Mouse (Mus musculus): ENCODE results near the gene Prss32. TPM values are rescaled to one million over a fixed set of nuclear protein-coding genes. Genes with fewer than 3 reads are reported as not detected.

Prss32 gene
- not detected in 2 replicates for polyA plus RNA-seq (2015; fragmentation: Nextera tagmentation; extraction: Ambion mirVana)

GRCm38 (mm10) chr17:23843812-23844273 is at the start of gene Prss32, which contains the start of gene Prss41:
Gene Prss32, plus strand, starts transcription at chr17:23843855.
Gene Prss41, minus strand, starts transcription at chr17:23844172.

GRCm38 (mm10) chr17:23829064-23829619 is 14.5 kb upstream of the Prss32 start, which contains the start of gene Elob:
Gene Elob, minus strand, starts transcription at chr17:23829136.

GRCm38 (mm10) chr17:23836006-23836575 is 7.6 kb upstream of the Prss32 start, which contains the start of gene Prss33:
Gene Prss33, minus strand, starts transcription at chr17:23836056.

GRCm38 (mm10) chr17:23867756-23868155 is 24.1 kb downstream of the Prss32 start, which contains the start of gene Prss21:
Gene Prss21, plus strand, starts transcription at chr17:23868056.

GRCm38 (mm10) chr17:23880576-23880975 is 36.9 kb downstream of the Prss32 start, which contains the start of the genes Dcpp1 and Dcpp2:
Gene Dcpp1, plus strand, starts transcription at chr17:23880876.
Gene Dcpp2, plus strand, starts transcription at chr17:23880880.

Small RNA genes within 50 kb of the gene (microRNA-seq; reads per million reads assigned to microRNA genes)
- not detected for gene Mir5125 (ENCODE audit: borderline replicate concordance, insufficient number of aligned reads)

Other genes starting within 250 kb of the Prss32 start
- gene Zfp13, start 244.4 kb upstream of the Prss32 start, polyA plus RNA-seq (2015; fragmentation: Nextera tagmentation; extraction: Ambion mirVana) = 10.3 and 13.2 TPM in 2 replicates
- not detected in 2 replicates for gene Zscan10, start 243.0 kb upstream of the Prss32 start, polyA plus RNA-seq (2015; fragmentation: Nextera tagmentation; extraction: Ambion mirVana)
- 0.25 and 0.30 TPM in 2 replicates for gene Mmp25, start 198.6 kb upstream of the Prss32 start, polyA plus RNA-seq (2015; fragmentation: Nextera tagmentation; extraction: Ambion mirVana)
- gene Bicdl2, start 183.3 kb upstream of the Prss32 start, polyA plus RNA-seq (2015; fragmentation: Nextera tagmentation; extraction: Ambion mirVana) = 0.30 TPM in 1 of 2 replicates, not detected in the other
- 122 and 166 TPM in 2 replicates for gene Hcfc1r1, start 170.3 kb upstream of the Prss32 start, polyA plus RNA-seq (2015; fragmentation: Nextera tagmentation; extraction: Ambion mirVana)
- 19.0 and 25.0 TPM in 2 replicates for gene Thoc6, start 170.0 kb upstream of the Prss32 start, polyA plus RNA-seq (2015; fragmentation: Nextera tagmentation; extraction: Ambion mirVana)
- 61.5 and 84.3 TPM in 2 replicates for gene Tnfrsf12a, start 166.4 kb upstream of the Prss32 start, polyA plus RNA-seq (2015; fragmentation: Nextera tagmentation; extraction: Ambion mirVana)
- gene Cldn6, start 164.6 kb upstream of the Prss32 start, polyA plus RNA-seq (2015; fragmentation: Nextera tagmentation; extraction: Ambion mirVana) = 0.36 and 3.4 TPM in 2 replicates
- gene Cldn9, start 159.8 kb upstream of the Prss32 start, polyA plus RNA-seq (2015; fragmentation: Nextera tagmentation; extraction: Ambion mirVana) = 1.0 and 3.0 TPM in 2 replicates
- gene 1520401A03Rik, start 121.1 kb upstream of the Prss32 start, polyA plus RNA-seq (2015; fragmentation: Nextera tagmentation; extraction: Ambion mirVana) = 1.2 and 3.5 TPM in 2 replicates
- 12.8 and 16.6 TPM in 2 replicates for gene Pkmyt1, start 117.5 kb upstream of the Prss32 start, polyA plus RNA-seq (2015; fragmentation: Nextera tagmentation; extraction: Ambion mirVana)
- 17.0 and 21.6 TPM in 2 replicates for gene Paqr4, start 103.0 kb upstream of the Prss32 start, polyA plus RNA-seq (2015; fragmentation: Nextera tagmentation; extraction: Ambion mirVana)
- 0.19 and 0.54 TPM in 2 replicates for gene Kremen2, start 98.0 kb upstream of the Prss32 start, polyA plus RNA-seq (2015; fragmentation: Nextera tagmentation; extraction: Ambion mirVana)
- 51.5 and 54.6 TPM in 2 replicates for gene Flywch1, start 72.3 kb upstream of the Prss32 start, polyA plus RNA-seq (2015; fragmentation: Nextera tagmentation; extraction: Ambion mirVana)
- 28.8 and 51.4 TPM in 2 replicates for gene Flywch2, start 57.8 kb upstream of the Prss32 start, polyA plus RNA-seq (2015; fragmentation: Nextera tagmentation; extraction: Ambion mirVana)
- gene Srrm2, start 53.3 kb upstream of the Prss32 start, polyA plus RNA-seq (2015; fragmentation: Nextera tagmentation; extraction: Ambion mirVana) = 291 and 447 TPM in 2 replicates
- 1,156 and 1,274 TPM in 2 replicates for gene Elob, start 14.7 kb upstream of the Prss32 start, polyA plus RNA-seq (2015; fragmentation: Nextera tagmentation; extraction: Ambion mirVana)
- gene Prss33, start 7.8 kb upstream of the Prss32 start, polyA plus RNA-seq (2015; fragmentation: Nextera tagmentation; extraction: Ambion mirVana) = not detected in 2 replicates
- gene Prss41, start 317 bp downstream of the Prss32 start, polyA plus RNA-seq (2015; fragmentation: Nextera tagmentation; extraction: Ambion mirVana) = 0.52 and 0.57 TPM in 2 replicates
- not detected in 2 replicates for gene Prss21, start 24.2 kb downstream of the Prss32 start, polyA plus RNA-seq (2015; fragmentation: Nextera tagmentation; extraction: Ambion mirVana)
- gene Dcpp1, start 37.0 kb downstream of the Prss32 start, polyA plus RNA-seq (2015; fragmentation: Nextera tagmentation; extraction: Ambion mirVana) = not detected in 2 replicates
- gene Dcpp2, start 37.0 kb downstream of the Prss32 start, polyA plus RNA-seq (2015; fragmentation: Nextera tagmentation; extraction: Ambion mirVana) = not detected in 2 replicates
- not detected in 2 replicates for gene Dcpp3, start 73.6 kb downstream of the Prss32 start, polyA plus RNA-seq (2015; fragmentation: Nextera tagmentation; extraction: Ambion mirVana)
- not detected in 2 replicates for gene Sbp, start 97.8 kb downstream of the Prss32 start, polyA plus RNA-seq (2015; fragmentation: Nextera tagmentation; extraction: Ambion mirVana)
- not detected in 2 replicates for gene Sbpl, start 111.4 kb downstream of the Prss32 start, polyA plus RNA-seq (2015; fragmentation: Nextera tagmentation; extraction: Ambion mirVana)
- gene Prss30, start 136.7 kb downstream of the Prss32 start, polyA plus RNA-seq (2015; fragmentation: Nextera tagmentation; extraction: Ambion mirVana) = 0.14 TPM in 1 of 2 replicates, not detected in the other
- not detected in 2 replicates for gene Prss22, start 154.2 kb downstream of the Prss32 start, polyA plus RNA-seq (2015; fragmentation: Nextera tagmentation; extraction: Ambion mirVana)
- 0.18 and 0.22 TPM in 2 replicates for gene Prss27, start 194.3 kb downstream of the Prss32 start, polyA plus RNA-seq (2015; fragmentation: Nextera tagmentation; extraction: Ambion mirVana)
- gene Kctd5, start 229.6 kb downstream of the Prss32 start, polyA plus RNA-seq (2015; fragmentation: Nextera tagmentation; extraction: Ambion mirVana) = 32.3 and 32.9 TPM in 2 replicates